Comparison of ENCODE assay signal across 10 mouse cellular contexts in the genomic region with DNA sequence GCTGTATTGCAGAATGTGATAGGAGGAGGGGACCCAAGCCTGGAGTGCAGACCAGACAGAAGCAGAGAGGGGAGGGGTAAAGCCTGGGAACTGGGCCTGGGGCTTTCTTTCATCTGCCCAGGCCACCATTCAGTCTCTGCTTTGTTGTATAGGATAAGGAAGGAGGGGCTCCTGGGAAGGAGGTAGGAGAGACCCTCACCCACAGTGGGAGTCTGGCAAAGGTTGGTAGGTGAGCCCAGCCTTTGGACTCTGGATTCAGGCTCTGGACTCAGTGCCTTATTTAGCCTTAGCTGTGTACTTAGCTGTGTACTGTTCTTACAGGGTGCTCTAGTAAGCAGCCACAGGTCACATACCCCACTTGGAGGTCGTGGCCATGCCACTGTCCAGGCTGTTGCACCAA. TPM values are rescaled to one million over a fixed set of nuclear protein-coding genes. Genes with fewer than 3 reads are reported as not detected.
A peak's percentile ranks its signal among the peaks of the same experiment; 100 is the strongest.
DNase-seq lines count a peak whose midpoint lies in the region; ATAC-seq and TF ChIP-seq lines count a peak whose summit lies in the region.
"Had no signal": no experiment of that assay in that cellular context is flagged by ENCODE, and none has a peak within 500 bp of the region (broad histone marks: within the 10 kb centered on the region; RNA-seq: fewer than 3 reads in every experiment).

No protein-coding gene starts in this region.

- no peak for TF ChIP-seq POLR2A in lung, adult 2 months (IDR thresholded peaks at IDR 0.05; ENCODE audit: borderline replicate concordance, extremely low read depth, low read depth, low read length)

- H3K36me3 ChIP-seq in forebrain, embryonic 16.5 days (ENCODE audit: control insufficient read depth, insufficient read depth): no peaks in the 10 kb centered on the region
- no peaks in the 10 kb centered on the region for H3K36me3 ChIP-seq in liver, embryonic 14.5 days (replicated peaks; ENCODE audit: control insufficient read depth, insufficient read depth, low read depth)
- H3K36me3 ChIP-seq: embryonic facial prominence, embryonic 12.5 days had no signal

- no peak for TF ChIP-seq CTCF in liver, embryonic 14.5 days (IDR thresholded peaks at IDR 0.05; ENCODE audit: low read depth)
- TF ChIP-seq CTCF in lung, adult 2 months (IDR thresholded peaks at IDR 0.05; ENCODE audit: insufficient read depth, low read length): no peak

- H3K9ac ChIP-seq in forebrain, embryonic 16.5 days (replicated peaks; ENCODE audit: low read depth, low read length): no peak overlapping the region
- no peak overlapping the region for H3K9ac ChIP-seq in liver, embryonic 14.5 days (replicated peaks)
- H3K9ac ChIP-seq: embryonic facial prominence, embryonic 12.5 days had no signal

- no peaks in the 10 kb centered on the region for H3K27me3 ChIP-seq in forebrain, embryonic 16.5 days (replicated peaks; ENCODE audit: control insufficient read depth, insufficient read depth, low read length)
- H3K27me3 ChIP-seq in liver, embryonic 14.5 days (ENCODE audit: control insufficient read depth, insufficient read depth, low read length): no peaks in the 10 kb centered on the region
- H3K27me3 ChIP-seq: embryonic facial prominence, embryonic 12.5 days had no signal

- TF ChIP-seq EP300 in liver, embryonic 14.5 days (IDR thresholded peaks at IDR 0.05; ENCODE audit: low read depth): no peak

- H3K4me1 ChIP-seq in forebrain, embryonic 16.5 days (replicated peaks; ENCODE audit: control insufficient read depth, insufficient read depth, low read length): peaks cover 11% of the 10 kb centered on the region
- H3K4me1 ChIP-seq in liver, embryonic 14.5 days (replicated peaks; ENCODE audit: control insufficient read depth in 2 of 2, insufficient read depth in 2 of 2, low read length in 1 of 2): peaks cover 0 to 29% of the 10 kb centered on the region in 2 experiments; a peak in 2 of 4 replicates
- peaks cover 61% of the 10 kb centered on the region for H3K4me1 ChIP-seq in lung, adult 2 months (ENCODE audit: control insufficient read depth, insufficient read depth, low read length)

- no peak overlapping the region for H3K4me2 ChIP-seq in forebrain, embryonic 16.5 days (ENCODE audit: low read length)
- H3K4me2 ChIP-seq in liver, embryonic 14.5 days (ENCODE audit: low read depth): no peak overlapping the region
- H3K4me2 ChIP-seq: embryonic facial prominence, embryonic 12.5 days had no signal

- peak; percentile 42 for DNase-seq in kidney, adult 11 months
- no peak for DNase-seq in kidney, postnatal 10 days
- peak; percentile 42 for DNase-seq in embryo, embryonic 10 days (ENCODE audit: low spot score)
- DNase-seq in liver, embryonic 14.5 days (ENCODE audit: low read depth in 3 of 3, low spot score in 3 of 3): no peak
- DNase-seq in lung, adult 2 months: no peak
- DNase-seq in adrenal gland, postnatal 10 days: no peak
- no peak for DNase-seq in gastrocnemius, postnatal 4 days (ENCODE audit: low spot score in 2 of 2)
- DNase-seq: B cell, adult 2 months had no signal

- H3K27ac ChIP-seq in forebrain, embryonic 16.5 days (ENCODE audit: low read length): no peak overlapping the region
- no peak overlapping the region for H3K27ac ChIP-seq in liver, embryonic 14.5 days
- H3K27ac ChIP-seq: embryonic facial prominence, embryonic 12.5 days had no signal

- no peaks in the 10 kb centered on the region for H3K9me3 ChIP-seq in forebrain, embryonic 16.5 days (ENCODE audit: control insufficient read depth, low read length)
- no peaks in the 10 kb centered on the region for H3K9me3 ChIP-seq in liver, embryonic 14.5 days (ENCODE audit: control insufficient read depth, low read length)
- H3K9me3 ChIP-seq: embryonic facial prominence, embryonic 12.5 days had no signal

- no peak overlapping the region for H3K4me3 ChIP-seq in forebrain, embryonic 16.5 days (replicated peaks; ENCODE audit: low read length)
- no peak overlapping the region for H3K4me3 ChIP-seq in liver, embryonic 14.5 days (ENCODE audit: insufficient read depth in 1 of 2, low read depth in 2 of 2, low read length in 2 of 2)
- no peak overlapping the region for H3K4me3 ChIP-seq in lung, adult 2 months (replicated peaks; ENCODE audit: extremely low read depth, low read depth, low read length)
- H3K4me3 ChIP-seq: embryonic facial prominence, embryonic 12.5 days had no signal

- peak; percentile 51 for ATAC-seq in forebrain, embryonic 16.5 days
- ATAC-seq in liver, embryonic 14.5 days (ENCODE audit: insufficient read depth): peak; percentile 43

- 46% methylated on average over 1 of the region's 1 CpGs for WGBS in forebrain, embryonic 16.5 days
- 50% methylated on average over 1 of the region's 1 CpGs for WGBS in liver, embryonic 14.5 days (ENCODE audit: insufficient replicate concordance)
- WGBS in lung, adult 2 months: 50% methylated on average over 1 of the region's 1 CpGs

RNA-seq across cellular contexts. Expression of a gene that starts 8.8 kb away (rescaled TPM):
- polyA plus RNA-seq in forebrain, embryonic 16.5 days (2015; fragmentation: Nextera tagmentation; extraction: Ambion mirVana): 34.6 and 47.1 TPM in 2 replicates
- polyA plus RNA-seq in liver, embryonic 14.5 days (2012; rRNA removed): 16.2 and 16.6 TPM in 2 replicates
- polyA plus RNA-seq in liver, embryonic 14.5 days (2014; fragmentation: Nextera tagmentation; extraction: Ambion mirVana): 13.6 and 14.7 TPM in 2 replicates
- 188 and 222 TPM in 2 replicates for polyA plus RNA-seq in lung, adult 2 months (2012; rRNA removed)
- 10 to 100 TPM; 25.4 to 26.2 TPM for total RNA-seq in adrenal gland, postnatal 10 days (2021)
- 10 to 100 TPM; 21.7 to 23.0 TPM for total RNA-seq in gastrocnemius, postnatal 4 days (2021)

Comparison
In these comparisons a context has a peak if more than half of its experiments do, and no peak if none do; other contexts are left out.
1. DNase-seq: peak in kidney, adult 11 months (single experiment) and embryo, embryonic 10 days (single experiment); none in kidney, postnatal 10 days (single experiment), liver, embryonic 14.5 days (0 of 3), lung, adult 2 months (single experiment), adrenal gland, postnatal 10 days (single experiment) and gastrocnemius, postnatal 4 days (0 of 2).